Mouse (Mus musculus): ENCODE measurements around the gene Mcidas. TPM values are rescaled to one million over a fixed set of nuclear protein-coding genes. Genes with fewer than 3 reads are reported as not detected.
"Not testable (repeated sequence)": the region's sequence is repeated elsewhere in the genome, so short reads cannot be mapped to it uniquely, and the experiment has no call there.

The Mcidas gene
- polyA plus RNA-seq, 1 experiment: not detected

DNA sequence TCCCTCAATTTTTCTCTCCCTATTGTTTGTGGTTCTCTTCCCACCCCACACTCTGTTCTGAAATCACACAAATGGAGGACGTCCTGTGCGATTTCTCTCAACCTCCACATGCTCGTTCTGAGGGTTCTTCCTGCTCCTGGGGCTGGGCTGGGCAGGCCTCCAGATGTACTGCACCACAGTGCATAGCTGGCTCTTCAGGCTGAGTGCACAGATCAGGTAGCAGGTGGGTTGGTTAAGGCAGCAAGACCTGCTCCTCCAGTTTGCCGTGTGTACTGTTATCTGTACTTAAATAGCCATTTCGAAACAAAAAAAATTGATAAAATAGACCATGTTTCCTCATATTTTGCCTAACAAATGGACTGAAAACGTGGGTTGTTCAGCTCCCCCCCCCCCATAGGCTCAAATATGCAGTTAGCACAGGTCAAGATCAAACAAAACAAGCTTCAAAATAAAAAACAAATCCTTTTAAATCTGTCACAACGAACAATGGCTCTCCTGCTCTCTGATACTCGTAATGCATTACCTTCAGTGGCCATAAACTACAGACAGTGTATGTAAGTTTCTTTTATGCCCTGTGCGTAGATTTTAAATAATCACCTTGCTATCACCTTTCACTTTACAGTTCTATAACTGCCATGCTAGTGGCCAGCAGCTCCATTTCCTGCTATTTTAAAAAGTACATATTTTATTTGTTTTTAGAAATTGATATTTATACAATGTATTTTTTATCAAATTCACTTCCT is 7.1 kb downstream of the Mcidas start:
- TF ChIP-seq GATA1 (IDR thresholded peaks at IDR 0.05; ENCODE audit: borderline replicate concordance, low read length): no peak
- no peak for TF ChIP-seq FLI1 (IDR thresholded peaks at IDR 0.05; ENCODE audit: low read length)
- Histone ChIP-seq H3K9me3 (no peaks in the 10 kb centered on the region), H3K4me1 (peaks cover 10% of the 10 kb centered on the region), H3K27me3 (replicated peaks) (peaks cover 61% of the 10 kb centered on the region), H3K4me3 (replicated peaks) (no peak overlapping the region), H3K36me3 (replicated peaks; ENCODE audit: low read length) (no peaks in the 10 kb centered on the region)

DNA sequence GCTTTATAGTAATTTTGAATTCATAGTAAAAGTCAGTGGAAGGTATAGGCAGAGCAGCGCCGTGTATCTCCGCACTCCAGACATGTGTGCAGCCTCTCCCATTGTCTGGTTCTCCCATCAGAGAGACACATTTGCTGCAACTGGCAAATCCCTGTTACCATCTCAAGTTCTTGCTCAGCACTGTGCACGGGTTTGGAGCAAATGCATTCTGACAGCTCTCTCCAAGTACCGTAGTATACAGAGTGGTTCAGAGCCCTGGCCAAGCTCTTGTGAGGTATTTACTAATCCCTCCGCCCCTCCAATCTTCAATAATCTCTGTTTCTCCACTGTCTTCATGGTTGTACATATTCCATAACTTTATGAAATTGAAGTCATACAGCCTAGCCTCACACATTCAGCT is 19.0 kb downstream of the Mcidas start:
- no peaks in the 10 kb centered on the region for H3K36me3 ChIP-seq (replicated peaks; ENCODE audit: low read length)
- TF ChIP-seq GATA1 (IDR thresholded peaks at IDR 0.05; ENCODE audit: borderline replicate concordance, low read length) (no peak), FLI1 (IDR thresholded peaks at IDR 0.05; ENCODE audit: low read length) (no peak)
- H3K4me3 ChIP-seq (replicated peaks): peak overlapping the region; percentile 90
- peaks cover 7% of the 10 kb centered on the region for H3K9me3 ChIP-seq
- H3K27me3 ChIP-seq (replicated peaks): peaks cover 21% of the 10 kb centered on the region
- H3K4me1 ChIP-seq: peaks cover 13% of the 10 kb centered on the region

DNA sequence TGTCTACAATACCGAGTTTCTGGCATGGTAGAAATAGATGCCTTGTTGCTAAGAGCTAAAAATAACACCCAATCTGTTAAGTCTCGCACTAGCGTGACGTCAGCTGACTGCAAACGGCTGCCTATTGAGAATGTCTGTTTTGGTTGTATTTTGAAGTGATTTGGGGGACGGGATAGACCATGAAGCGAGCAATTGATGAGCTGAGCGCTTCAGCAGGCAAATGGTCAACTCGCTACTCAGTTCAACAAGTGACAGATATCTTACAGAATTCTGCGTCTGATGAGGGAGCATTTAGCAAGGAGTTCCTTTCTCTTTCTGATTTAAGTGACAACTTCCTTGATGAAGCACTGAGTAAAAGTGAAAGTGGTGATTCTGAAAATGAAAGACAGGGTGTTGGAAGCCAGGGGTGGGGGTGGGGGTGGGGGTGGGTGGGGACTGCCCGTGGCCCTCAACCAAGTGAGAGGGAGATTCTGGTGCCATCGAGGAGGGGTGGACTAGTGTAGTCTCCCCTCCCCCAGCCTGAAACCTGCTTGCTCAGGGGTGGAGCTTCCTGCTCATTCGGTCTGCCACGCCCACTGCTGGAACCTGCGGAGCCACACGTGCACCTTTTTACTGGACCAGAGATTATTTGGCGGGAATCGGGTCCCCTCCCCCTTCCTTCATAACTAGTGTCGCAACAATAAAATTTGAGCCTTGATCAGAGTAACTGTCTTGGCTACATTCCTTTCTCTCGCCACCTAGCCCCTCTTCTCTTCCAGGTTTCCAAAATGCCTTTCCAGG is 19.7 kb downstream of the Mcidas start:
- Histone ChIP-seq H3K4me1 (peaks cover 13% of the 10 kb centered on the region), H3K4me3 (replicated peaks) (peak overlapping the region; percentile 90), H3K27me3 (replicated peaks) (peaks cover 16% of the 10 kb centered on the region)

DNA sequence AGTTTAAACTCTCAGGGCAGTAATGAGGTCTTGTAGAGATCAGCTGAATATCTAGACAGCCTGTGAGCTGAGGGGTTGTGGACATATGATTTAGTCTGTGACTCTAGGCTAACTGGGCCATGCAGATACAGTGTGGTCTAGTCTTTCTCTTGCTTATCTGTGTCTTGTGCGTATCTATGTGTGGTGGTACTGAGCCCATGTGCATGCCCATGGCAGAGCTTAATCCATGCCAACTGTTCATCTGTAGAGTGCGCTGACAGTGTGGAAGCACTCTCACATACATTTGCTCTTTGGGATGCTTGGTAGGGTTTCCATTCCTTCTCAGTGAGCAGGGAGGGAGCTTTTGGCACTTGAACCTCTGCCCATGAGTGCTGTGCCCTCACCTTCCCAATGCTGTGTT is 27.9 kb downstream of the Mcidas start:
- H3K36me3 ChIP-seq (replicated peaks; ENCODE audit: low read length): no peaks in the 10 kb centered on the region
- H3K9me3 ChIP-seq: no peaks in the 10 kb centered on the region; the same call in 1 of the 2 replicates
- TF ChIP-seq FLI1 (IDR thresholded peaks at IDR 0.05; ENCODE audit: low read length): no peak
- TF ChIP-seq GATA1 (IDR thresholded peaks at IDR 0.05; ENCODE audit: borderline replicate concordance, low read length): no peak
- peaks cover 9% of the 10 kb centered on the region; the same call in 1 of the 2 replicates for H3K4me1 ChIP-seq
- H3K4me3 ChIP-seq (replicated peaks): no peak overlapping the region
- peaks cover 29% of the 10 kb centered on the region for H3K27me3 ChIP-seq (replicated peaks)

More for the DNA sequence above, 19.7 kb downstream of the Mcidas start:
- not testable (repeated sequence) for H3K36me3 ChIP-seq (replicated peaks; ENCODE audit: low read length); H3K9me3 ChIP-seq

DNA sequence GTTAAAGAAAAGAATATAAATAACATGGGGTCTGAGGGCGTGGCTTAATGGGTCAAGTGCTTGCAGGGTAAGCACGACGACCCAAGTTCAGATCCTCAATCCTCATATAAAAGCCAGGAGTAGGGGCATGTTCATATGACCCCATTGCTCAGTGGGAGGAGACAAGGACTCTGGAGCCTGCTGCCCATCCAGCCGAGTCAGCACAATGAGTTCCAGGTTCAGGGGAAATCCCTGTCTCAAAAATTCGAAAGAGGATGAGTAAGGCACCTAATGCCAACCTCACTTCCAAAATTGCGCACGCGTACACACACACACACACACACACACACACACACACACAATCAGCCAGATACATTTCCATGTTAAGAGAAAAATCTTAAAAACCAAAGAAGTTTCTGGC is 28.8 kb downstream of the Mcidas start:
- H3K4me3 ChIP-seq (replicated peaks): no peak overlapping the region
- H3K4me1 ChIP-seq: peaks cover 9% of the 10 kb centered on the region; the same call in 1 of the 2 replicates
- TF ChIP-seq FLI1 (IDR thresholded peaks at IDR 0.05; ENCODE audit: low read length): no peak
- TF ChIP-seq GATA1 (IDR thresholded peaks at IDR 0.05; ENCODE audit: borderline replicate concordance, low read length): no peak

DNA sequence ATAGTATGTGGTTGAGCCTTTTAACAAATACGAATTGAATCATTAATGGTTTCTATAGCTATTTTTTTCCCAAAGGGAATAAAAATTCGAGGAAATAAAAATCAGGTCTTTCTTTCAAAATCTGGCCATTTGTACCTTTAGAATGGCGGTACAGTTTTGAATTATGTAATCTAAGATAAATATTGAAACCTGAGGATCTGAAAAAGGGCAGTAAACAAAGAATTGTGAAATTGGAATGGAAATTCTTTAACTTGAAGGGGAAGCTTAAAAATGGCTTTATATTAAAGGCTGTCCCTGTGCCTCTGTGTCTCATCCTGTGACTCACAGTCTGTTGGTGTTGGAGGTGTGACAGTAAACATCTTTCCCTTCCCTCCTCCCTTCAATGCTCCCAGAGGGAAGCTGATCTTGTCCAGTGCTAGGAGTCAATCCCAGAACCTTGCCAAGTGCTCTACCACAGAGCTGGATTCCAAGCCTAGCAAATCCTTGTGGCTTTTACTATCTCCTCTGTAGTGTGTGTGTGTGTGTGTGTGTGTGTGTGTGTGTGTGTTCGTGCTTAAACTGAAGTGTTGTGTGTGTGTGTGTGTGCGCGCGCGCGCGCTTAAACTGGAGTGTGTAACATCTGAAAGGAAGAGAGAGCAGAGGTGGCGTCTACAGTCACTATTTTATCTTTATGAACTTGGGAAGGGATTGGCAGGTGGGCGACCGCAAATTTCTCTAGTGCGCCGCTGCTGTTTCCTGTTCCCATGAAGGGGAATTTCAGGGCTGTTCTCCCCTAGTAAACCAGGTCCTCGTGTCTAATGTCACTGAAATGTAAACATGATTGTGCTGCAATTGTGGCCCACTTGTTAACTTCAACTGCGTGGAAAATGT is 29.9 kb downstream of the Mcidas start:
- Histone ChIP-seq H3K4me3 (replicated peaks) (no peak overlapping the region), H3K9me3 (no peaks in the 10 kb centered on the region; the same call in 1 of the 2 replicates), H3K4me1 (peaks cover 9% of the 10 kb centered on the region; the same call in 1 of the 2 replicates), H3K27me3 (replicated peaks) (peaks cover 38% of the 10 kb centered on the region), H3K36me3 (replicated peaks; ENCODE audit: low read length) (no peaks in the 10 kb centered on the region)
- TF ChIP-seq FLI1 (IDR thresholded peaks at IDR 0.05; ENCODE audit: low read length) (no peak), GATA1 (IDR thresholded peaks at IDR 0.05; ENCODE audit: borderline replicate concordance, low read length) (no peak)

More for the DNA sequence above, 28.8 kb downstream of the Mcidas start:
- peaks cover 32% of the 10 kb centered on the region for H3K27me3 ChIP-seq (replicated peaks)
- no peaks in the 10 kb centered on the region for H3K36me3 ChIP-seq (replicated peaks; ENCODE audit: low read length)
- H3K9me3 ChIP-seq: no peaks in the 10 kb centered on the region; the same call in 1 of the 2 replicates

DNA sequence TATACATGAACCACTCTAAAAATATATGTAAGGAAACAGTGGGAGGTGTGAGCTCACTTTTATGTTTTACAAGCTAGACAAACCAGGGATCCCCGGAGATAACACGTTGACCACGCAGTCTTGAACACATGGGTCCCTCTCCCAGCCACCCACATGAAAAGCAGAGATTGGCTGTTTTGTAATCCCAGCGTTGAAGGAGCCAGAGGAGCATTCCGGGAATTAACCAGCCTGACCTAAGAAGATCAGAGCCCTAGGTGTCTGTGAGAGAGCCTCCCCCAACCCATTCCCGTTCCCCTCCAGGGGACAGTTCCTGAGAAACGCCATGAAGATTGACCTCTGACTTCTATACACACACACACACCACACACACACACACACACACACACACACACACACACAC is 37.7 kb downstream of the Mcidas start:
- Histone ChIP-seq H3K4me1 (peaks cover 33% of the 10 kb centered on the region), H3K27me3 (replicated peaks) (peaks cover 79% of the 10 kb centered on the region), H3K4me3 (replicated peaks) (no peak overlapping the region), H3K9me3 (no peaks in the 10 kb centered on the region), H3K36me3 (replicated peaks; ENCODE audit: low read length) (no peaks in the 10 kb centered on the region)
- TF ChIP-seq GATA1 (IDR thresholded peaks at IDR 0.05; ENCODE audit: borderline replicate concordance, low read length) (no peak), FLI1 (IDR thresholded peaks at IDR 0.05; ENCODE audit: low read length) (no peak)

DNA sequence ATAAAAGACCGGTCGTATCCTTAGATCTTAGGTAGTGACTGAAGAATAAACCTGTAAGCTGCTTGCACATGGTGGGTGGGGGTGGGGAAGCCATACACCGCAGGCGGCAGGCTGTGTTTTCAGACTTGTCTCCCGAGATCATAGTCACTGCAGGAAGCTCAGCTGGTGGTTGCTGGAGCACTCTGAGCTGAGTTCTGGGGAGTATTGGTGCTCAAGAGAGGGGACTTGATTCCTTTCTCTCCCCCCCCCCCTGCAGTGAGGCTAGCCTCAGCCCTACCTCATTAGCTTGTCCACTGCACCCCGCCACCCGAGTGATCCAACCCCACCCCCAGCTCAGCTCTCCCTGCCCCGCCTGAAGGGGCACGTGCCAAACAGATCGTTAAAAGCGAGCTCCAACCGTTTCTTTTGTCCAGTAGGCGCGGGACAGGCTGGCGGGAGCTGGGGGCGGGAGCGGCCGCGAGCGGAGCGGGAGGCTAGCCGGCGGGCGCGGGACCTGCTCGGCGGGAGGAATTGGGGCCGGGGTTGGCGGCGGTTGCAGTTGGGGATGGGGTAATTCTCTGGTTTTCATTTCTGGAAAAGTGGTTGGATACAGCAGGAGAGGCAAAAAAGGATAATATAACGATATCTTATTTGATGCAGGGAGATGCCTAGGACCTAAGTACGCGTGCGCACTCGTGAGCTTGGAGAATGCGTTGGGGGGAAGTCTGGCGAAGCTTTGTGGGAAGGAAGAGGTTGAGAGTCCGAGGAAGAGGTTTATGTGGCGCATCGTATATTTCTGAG is 38.3 kb downstream of the Mcidas start:
- Histone ChIP-seq H3K4me3 (replicated peaks) (peak overlapping the region; percentile 76), H3K9me3 (no peaks in the 10 kb centered on the region), H3K4me1 (peaks cover 33% of the 10 kb centered on the region), H3K36me3 (replicated peaks; ENCODE audit: low read length) (no peaks in the 10 kb centered on the region), H3K27me3 (replicated peaks) (peaks cover 76% of the 10 kb centered on the region)
- TF ChIP-seq GATA1 (IDR thresholded peaks at IDR 0.05; ENCODE audit: borderline replicate concordance, low read length) (no peak), FLI1 (IDR thresholded peaks at IDR 0.05; ENCODE audit: low read length) (no peak)

DNA sequence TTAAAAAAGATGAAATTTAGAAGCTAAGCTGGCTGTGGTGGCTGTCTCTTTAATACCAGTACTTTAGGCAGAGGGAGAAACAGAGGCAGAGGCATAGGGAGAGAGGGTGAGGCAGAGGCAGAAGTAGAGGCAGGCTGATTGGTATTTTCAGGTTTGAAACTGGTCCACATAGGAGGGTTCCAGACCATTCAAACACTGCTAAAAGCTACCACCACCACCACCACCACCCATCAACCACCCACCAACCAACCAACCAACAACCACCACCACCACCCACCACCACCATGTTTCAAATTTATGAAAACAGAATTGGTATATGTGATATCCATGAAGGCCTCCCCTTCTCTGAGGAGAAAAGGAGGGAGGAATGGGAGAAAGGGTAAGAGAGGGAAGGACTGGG is 39.2 kb downstream of the Mcidas start:
- no peak for TF ChIP-seq FLI1 (IDR thresholded peaks at IDR 0.05; ENCODE audit: low read length)
- Histone ChIP-seq H3K4me1 (peaks cover 33% of the 10 kb centered on the region), H3K9me3 (no peaks in the 10 kb centered on the region), H3K36me3 (replicated peaks; ENCODE audit: low read length) (no peaks in the 10 kb centered on the region), H3K4me3 (replicated peaks) (no peak overlapping the region), H3K27me3 (replicated peaks) (peaks cover 80% of the 10 kb centered on the region)

Data from megakaryocyte, embryonic 14.5 days (primary cell).